Mouse (Mus musculus): ENCODE data around the gene Nipbl.
"Not testable (repeated sequence)": the region's sequence is repeated elsewhere in the genome, so short reads cannot be mapped to it uniquely, and the experiment has no call there.

Nipbl gene

DNA sequence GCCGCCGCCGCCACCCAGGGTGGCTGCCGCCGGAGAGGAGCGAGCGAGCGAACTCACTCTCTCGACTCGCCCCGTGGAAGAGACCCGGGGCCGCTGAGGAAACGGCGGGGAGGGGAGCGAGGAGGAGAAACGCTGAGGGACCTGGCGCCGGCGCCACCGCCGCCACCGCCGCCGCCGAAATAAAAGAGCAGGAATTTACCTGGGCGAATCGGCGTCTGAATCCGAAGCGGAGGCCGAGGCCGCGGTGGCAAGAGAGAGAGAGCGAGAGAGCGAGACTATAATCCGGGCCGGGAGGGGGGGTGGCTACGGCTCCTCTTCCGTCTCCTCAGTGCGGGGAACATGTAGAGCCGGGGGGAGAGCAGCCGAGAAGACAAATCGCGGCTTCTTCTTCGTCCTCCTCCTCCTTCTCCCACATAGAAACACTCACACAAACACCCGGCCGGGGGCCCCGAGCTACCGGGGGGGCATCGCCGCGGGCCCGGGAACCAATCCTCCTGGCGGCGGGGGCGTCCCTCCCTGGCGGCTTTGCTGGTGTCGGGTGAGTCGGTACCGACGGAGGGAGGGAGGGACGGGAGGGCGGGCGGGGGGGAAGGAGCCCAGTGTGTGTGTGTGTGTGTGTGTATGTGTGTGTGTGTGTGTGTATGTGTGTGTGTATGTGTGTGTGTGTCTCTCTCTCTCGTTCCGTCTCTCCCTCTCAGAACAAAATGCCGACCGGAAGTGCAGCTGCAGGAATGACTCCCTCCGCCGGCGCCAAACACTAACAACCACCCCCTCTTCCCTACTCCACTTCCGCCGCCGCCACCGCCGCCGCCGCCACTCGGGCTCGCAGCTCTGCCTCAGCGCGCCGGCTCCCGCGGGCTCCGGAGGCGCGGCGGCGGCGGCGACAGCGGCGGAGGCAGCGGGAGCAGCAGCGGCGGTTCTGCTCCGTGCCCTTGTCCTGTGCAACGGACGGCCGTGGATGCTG, at the start of gene Nipbl:
TSS of gene Nipbl (minus strand) at position 538 of the 964 bp plus-strand sequence.
- peak; percentile 93 for DNase-seq (ENCODE audit: low read depth, low spot score)

DNA sequence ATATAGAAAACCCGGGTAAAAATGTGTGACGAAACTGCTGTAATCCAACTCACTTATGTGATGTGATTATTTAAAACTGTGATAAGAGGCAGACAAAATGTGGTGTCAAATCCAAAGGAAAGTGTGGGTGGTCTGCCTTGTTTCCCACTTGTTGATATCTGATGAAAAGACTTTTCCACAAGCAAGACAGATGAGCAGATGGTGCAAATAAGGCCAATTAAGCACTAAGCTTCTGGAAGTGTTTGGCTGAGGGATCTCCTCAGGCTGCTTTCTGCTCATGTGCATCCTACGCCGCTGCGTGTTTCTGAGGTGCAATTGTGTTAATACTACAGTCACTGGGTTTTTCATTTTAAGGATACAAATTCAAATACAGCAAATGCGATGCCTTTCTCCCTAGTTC, 41.0 kb upstream of the Nipbl start:
- no peak for DNase-seq (ENCODE audit: low read depth, low spot score)

DNA sequence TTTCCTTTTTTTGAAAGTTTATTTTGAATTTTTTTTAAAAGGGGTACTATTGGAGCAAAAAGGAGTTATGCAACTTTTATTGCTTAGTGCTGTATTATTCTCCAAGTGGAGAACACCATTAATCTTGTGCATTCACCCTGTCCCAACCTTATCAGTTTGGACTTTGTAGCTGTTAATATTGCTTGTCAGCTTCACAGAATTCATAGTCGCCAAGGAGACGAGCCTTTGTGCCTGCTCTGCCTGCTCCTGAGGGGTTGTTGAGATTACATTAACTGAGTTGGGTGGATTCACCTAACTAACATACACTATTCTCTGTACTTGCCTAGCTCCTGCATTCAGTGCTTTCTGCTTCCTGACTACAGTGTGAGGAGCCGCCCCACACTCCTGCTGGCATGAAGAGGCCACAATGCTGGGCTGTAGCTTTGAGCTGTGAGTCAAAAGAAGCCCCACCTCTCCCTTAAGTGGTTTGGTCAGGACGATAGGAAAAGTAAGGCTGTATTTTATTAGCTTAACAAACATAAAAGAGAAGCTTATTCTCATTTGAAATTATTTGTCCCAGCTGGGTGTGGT, 24.8 kb upstream of the Nipbl start:
- DNase-seq (ENCODE audit: low read depth, low spot score), result no peak

DNA sequence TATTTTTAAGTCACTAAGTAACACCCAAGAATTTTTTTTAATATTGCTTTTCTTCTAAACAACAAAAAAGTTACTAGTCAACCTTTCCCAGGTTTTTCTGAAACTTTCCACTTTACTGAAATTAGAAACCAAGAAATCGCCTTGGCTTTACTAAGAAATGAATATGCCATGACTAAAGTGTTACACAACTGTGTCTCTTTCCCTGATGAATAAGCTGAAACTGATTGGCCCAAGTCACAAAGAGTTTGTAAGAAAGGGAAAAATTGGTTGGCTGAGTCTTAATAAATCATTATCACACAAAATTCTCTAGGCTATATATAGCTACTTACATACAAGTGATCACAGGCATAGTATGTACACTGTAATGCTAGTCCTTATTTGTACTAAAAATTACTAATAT, 19.3 kb upstream of the Nipbl start:
- no peak for DNase-seq (ENCODE audit: low read depth, low spot score)

DNA sequence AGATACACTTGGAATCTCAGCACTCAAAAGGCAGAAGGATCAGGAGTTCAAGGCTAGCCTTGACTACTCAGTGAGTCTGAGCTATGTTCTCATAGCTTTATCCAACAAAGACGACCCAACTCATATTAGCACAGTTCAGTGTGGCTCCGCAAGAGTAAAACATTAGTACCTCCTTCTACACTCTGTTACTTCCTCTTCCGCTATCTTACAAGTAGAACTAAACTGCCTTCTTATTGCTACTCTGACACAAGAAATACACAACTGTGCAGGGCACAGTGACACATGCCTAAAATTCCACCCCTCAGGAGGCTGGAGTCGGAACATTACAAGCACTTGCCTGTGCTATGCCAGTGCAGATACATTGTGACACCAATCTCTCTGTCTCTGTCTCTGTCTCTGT, 18.5 kb upstream of the Nipbl start:
- DNase-seq (ENCODE audit: low read depth, low spot score), result no peak

DNA sequence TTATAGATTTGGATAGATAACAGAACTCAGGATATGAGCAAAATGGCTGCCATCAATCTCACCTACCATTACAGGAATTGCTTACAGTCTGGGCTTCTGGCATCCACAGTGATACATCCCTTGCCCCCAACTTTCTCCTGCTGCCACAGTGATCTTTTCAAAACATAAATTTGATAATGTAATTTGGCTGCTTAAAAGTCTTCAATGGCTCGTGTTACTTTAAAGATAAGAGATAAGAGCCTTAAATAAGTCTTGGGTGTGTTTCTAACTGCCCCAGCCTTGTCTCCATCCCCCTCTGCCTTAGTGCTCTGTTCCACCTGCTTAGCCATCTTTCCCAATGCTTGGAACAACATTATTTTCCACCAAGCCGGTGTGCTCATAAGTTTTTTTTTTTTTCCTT, 16.6 kb upstream of the Nipbl start:
- no peak for DNase-seq (ENCODE audit: low read depth, low spot score)

DNA sequence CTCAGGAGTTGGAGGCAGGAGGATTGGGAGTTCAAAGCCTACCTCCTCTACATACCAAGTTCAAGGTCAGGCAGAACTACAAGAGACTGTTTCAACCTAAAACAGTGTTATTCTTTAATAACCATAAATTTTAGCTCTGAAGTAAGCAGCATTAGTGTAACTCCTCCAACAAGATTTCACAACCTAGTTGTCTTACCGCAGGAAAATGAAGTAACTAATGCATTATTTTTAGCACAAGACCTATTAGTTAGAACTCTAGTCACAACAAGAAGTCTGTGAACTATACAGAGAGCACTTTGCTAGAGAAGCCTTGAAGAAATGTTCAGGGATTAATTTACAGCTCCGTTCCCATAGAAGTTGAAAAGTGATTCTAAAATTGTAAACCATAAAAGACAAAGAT, 15.7 kb upstream of the Nipbl start:
- no peak for DNase-seq (ENCODE audit: low read depth, low spot score)

DNA sequence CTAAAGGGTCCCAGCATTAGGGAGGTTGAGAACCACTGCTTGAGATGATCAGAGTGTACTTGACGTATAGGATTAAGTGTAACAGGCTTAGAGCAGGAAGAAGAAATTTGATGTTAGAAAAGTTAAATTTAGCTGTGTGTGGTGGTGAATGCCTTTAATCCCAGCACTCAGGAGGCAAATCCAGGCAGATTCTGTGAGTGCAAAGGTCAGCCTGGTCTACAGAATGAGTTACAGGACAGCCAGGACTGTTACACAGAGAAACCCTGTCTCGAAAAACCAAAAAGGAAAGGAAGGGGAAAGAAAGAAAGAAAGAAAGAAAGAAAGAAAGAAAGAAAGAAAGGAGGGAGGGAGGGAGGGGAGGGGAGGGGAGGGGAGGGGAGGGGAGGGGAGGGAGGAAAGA, 12.0 kb upstream of the Nipbl start:
- DNase-seq (ENCODE audit: low read depth, low spot score), result not testable (repeated sequence)

DNA sequence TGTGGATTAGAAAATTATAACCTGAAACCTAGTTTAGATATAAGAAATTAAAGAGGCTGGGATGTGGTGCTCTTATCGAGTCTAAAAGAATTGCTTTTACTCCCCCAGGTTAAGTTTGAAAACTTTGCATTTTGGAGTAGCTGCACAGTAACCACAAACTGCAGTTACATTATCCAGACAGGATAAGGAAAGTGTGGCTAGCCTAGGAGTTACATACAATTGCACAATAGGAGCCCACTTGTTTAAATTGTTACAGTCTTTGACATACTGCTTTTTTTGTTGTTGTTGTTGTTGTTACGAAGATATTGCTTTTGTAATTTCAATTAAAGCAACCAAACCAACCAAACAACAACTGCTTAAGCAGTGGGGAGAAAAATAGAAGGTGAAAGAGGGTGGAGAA, 11.2 kb upstream of the Nipbl start:
- no peak for DNase-seq (ENCODE audit: low read depth, low spot score)

DNA sequence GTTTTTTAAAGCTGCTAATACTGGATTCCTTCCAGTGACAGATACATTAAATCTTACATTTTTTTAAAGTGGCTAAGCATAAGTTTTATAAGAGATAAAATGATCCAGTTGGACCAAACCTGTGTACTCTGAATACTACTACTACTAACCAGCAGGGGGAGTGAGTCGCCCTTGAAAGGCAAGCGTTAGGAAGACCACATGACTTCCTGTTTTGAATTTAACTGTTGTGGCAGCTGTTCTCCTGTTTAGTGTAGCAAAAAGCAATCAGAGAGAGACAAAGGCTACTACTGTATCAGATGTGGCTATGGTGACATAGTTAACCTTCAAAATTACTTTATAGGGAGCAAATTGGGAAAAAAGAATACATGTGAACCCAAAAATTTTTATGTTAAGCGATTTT, 6.8 kb upstream of the Nipbl start:
- peak; percentile 58 for DNase-seq (ENCODE audit: low read depth, low spot score)

DNA sequence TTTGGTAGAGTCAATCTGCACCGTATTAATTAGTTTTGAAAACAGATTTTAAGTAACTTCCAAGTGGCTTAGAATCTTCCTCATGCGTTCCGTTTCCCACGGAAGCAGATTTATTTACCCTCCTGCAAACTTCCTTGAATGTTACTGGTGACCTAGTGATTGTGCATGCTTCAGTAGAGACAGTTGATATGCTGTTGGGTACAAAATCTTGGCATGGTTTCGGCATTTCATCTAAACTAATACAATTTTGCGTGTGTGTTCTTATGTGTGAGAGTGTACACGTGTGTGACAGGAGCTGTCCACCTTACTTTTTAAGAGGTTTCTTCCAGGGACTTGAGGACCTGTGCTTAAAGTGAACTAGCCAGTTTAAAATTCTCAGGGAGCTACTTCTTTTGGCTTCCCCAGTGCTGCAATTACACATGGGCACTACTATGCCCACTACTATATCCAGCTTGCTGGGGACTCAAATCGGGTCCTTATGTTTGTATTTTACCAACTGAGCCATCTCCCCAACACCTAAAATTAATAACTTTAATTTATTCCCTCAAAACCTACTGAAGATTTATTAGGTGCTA, 3.0 kb upstream of the Nipbl start:
- no peak for DNase-seq (ENCODE audit: low read depth, low spot score)

DNA sequence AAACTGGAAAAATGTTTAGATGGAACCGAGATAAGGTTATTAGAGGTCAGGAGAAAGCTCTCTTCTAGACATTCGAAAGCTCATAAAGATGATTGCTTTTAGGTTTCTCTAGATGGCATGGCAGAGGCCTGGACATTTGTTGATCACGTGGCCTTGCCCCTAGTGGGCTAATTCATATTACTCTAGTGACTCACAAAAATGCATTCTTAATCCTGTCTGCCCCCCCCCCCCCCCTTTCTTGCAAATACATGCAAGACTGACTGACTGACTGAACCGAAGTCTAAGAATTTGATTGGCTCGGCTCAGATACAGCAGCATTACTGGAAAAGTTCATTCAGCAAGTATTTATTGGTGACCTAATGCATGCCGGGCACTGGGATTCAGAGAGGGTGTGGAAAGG, 2.2 kb upstream of the Nipbl start:
- DNase-seq (ENCODE audit: low read depth, low spot score), result peak; percentile 34

DNA sequence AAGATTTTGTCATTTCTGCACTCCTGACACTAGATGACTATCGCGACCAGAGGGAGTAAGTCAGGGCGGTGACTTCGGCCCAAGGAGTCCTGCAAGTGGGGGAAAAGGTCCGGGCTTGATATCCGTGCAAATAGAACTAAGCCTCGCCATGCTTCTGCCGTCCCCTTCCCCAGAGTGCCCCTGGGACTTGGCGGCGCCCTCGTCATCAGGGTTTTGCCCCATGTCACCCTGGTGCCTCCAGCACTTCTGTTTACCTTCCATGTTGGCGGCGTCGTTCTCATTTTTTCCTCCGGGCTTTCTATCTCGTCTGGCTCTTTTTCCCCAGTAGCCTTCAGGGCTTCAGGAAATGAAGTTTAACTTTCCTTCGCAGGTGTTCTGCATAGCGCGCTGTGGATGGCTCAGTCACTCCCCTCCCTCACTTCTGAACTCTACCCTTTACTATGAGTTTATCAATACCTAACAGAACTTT, 1.7 kb upstream of the Nipbl start:
- no peak for DNase-seq (ENCODE audit: low read depth, low spot score)

DNA sequence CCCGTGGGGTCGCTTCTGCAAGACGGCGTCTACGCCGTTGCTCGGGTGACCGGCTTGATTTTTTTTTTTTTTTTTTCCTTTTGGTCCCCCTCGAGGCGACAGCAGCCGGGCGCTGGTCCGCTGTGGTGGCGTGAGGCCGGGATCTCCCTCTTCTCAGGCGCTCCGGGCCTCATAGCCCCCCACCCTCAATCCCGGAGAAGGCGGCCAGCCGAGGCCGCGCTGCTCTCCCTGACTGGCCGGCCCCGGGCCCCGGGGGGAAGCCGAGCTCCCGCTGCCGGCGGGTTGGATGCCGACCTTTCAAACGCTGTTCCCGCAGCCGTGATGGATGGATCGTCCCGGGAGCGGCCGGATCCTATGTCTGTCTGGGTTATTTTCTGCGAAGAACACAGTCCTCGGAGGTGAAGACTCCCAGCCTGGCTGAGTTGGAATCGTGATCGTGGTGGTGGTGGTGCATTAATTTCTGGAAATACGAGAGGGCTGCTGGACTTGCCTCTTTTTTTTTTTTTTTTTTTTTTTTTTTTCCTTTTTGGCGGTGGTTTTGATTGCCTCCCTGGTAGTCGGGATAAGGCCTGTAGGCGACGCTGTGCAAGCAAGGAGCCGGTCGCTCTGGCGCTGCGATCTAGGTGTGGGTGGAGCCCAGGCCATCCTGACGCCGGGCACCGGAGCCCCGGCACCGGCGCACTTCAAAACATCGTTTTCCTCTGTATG, 781 bp upstream of the Nipbl start:
- DNase-seq (ENCODE audit: low read depth, low spot score), result peak; percentile 85

DNA sequence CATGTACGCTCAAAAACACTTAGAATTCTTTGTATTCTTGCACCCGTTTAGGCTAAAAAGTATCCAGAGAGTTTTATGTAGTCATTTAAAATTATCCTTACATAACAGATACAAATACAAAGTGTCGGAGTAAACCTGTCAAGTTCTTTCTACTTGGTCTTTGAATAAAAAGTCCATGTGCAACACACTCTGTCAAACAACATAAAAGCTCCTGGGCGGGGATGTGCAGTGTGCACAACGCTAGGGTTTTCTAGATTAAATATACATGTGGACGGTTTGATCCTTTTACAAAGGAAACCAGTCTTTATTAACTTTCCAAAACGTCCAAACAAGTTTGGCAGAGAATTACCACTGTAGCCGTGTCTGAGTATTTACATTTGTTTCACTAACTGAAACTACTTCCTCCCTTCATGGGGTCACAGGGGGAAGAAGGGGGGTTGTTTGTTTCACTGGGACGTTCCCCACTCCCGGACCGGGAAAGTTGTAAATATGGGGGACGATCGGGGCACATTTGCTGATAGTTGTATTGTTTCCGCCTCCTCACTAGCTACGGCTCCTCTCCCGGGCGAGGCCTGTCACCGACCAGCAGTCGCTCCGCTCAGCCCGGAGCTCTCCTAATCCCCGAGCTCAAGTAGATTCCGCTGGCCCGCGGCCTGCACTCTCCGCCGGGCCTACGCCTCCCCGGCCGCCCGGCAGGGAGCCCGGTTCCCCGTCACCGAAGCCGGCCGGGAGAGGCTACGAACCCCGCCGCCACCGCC, 916 bp downstream of the Nipbl start:
- peak; percentile 54 for DNase-seq (ENCODE audit: low read depth, low spot score)

DNA sequence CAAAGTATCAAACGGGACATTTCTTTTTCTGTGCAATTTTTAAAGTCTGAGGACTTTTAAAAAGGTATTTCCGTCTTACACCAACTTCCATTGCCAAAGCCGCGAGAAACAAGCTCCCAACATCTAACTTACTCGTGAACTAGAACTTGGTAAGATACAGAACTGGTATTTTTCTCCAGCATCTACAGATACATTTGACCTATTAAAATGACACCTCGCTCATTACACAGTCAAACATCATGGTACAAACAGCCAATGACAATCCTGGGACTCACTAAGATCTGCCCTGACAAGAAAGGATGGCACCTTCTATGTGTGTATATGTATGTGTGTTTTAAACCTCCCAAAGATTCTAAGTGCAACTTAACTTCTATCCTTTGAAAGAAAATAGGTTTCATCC, 1.5 kb downstream of the Nipbl start:
- DNase-seq (ENCODE audit: low read depth, low spot score), result peak; percentile 43

DNA sequence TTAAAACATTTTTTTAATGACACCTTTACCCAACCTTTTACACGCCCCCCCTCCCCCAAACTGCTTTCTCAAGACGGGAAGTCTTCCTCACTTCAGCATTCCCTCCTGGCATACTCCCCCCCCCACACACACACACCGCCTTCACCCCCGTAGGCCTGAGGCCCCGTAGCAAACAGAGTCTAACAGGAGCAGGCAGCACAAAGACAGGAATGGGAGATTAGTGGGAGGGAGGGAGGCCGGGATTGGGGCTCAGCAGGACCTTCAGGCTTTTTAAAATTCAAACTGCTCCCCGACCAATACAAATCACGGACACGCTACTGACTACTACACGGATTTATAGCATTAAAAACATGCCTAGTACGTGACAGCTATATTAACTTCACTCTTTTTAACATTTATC, 2.1 kb downstream of the Nipbl start:
- DNase-seq (ENCODE audit: low read depth, low spot score), result no peak

DNA sequence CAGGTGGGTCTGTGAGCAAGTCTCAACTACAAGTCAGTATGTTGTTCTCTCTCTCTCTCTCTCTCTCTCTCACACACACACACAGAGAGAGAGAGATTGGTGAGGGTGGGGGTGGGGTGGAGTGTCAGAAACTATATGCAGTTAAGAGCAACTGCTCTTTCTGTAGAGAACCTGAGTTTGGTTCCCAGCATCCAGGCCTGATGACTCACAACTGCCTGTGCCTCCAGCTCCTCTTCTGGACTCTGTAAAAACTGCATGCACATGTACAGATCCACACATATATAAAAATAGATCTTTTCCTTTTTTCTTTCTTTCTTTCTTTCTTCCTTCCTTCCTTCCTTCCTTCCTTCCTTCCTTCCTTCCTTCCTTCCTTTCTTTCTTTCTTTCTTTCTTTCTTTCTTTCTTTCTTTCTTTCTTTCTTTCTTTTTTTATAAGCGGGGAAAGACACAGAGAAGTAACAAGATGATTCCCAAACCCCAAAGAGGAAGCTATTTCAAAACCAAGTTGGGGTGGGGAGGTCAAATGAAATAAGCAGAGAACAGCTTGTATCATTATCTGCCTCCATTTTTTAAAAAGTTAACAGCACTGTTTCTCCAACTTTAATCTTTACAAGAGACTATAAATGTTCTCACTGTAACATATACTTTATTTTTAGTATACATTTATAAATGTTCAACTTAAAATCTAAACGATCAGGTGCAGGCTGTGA, 10.9 kb downstream of the Nipbl start:
- DNase-seq (ENCODE audit: low read depth, low spot score), result no peak

DNA sequence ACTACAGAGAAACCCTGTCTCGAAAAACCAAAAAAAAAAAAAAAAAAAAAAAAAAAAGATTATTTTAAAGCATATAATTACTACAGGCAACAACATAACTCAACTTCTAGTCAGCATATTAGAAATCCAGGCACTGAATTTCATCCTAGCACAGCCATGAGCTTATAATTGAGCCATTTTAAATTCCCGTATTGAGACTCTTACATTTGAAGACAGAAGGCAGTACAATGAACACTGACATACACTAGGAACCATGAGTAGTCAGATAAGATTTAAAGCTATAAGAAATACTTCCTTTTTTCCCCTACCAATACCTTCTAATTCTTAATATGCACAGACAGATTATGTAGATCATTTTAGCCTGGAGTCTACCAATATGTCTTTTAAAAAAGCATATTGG, 11.7 kb downstream of the Nipbl start:
- DNase-seq (ENCODE audit: low read depth, low spot score), result no peak

DNA sequence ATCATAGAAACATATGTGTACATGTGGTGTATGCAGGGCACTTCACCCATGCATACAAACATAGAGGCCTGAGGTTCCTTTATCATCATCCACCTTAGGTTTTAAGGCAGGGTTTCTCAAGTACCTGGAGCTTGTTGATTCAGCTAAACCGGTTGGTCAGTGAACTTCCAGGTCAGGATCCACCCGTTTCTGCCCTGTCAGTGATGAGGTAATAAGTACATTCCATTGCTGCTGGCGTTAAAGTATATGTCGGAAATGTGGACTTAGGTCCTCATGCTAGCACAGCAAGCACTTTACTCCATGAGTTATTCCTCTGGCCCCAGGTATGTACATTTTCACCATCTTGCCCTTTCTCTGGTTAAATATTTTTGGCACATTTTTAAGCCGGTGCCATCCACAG, 14.8 kb downstream of the Nipbl start:
- no peak for DNase-seq (ENCODE audit: low read depth, low spot score)

DNA sequence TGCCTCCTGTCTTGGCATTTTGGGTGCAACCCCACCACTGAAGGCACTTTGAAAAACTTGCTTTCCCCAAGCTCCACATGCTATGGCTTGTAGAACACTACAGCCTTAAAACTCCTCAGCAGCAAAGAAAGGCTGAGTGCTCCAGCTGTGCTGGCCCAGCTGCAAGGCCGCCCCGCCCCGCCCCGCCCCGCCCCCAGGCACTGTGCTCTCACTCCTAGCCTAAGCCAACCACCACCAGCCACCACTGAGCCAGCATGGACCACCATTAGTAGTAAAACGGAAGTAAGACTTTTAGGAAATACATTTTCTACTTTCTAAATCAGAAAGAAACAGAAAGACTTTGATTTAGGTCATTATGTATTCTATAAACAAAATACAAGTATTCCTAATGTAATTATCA, 23.4 kb downstream of the Nipbl start:
- DNase-seq (ENCODE audit: low read depth, low spot score), result no peak

Measured in skeletal muscle tissue, adult 2 months (tissue).